Mouse (Mus musculus) cerebellum, adult 2 months (tissue): Measurements from ENCODE around the gene Trank1.

Source experiments
- CTCF ChIP-seq: fragments of 200-500 bp; IDR thresholded peaks from 2 replicates; pipeline ENCODE4 v1.5.1; 2011; ENCODE audit warnings: low read depth, mild to moderate bottlenecking, control low read depth, low read length, moderate library complexity, borderline replicate concordance; ENCODE audit not compliant: insufficient read depth
- POLR2A ChIP-seq: fragments of 200-500 bp; IDR thresholded peaks from 2 replicates; pipeline ENCODE4 v1.6.1; 2011; ENCODE audit warnings: low read length, control low read depth, borderline replicate concordance; ENCODE audit not compliant: insufficient read depth

- no peak for TF ChIP-seq POLR2A
- no peak for TF ChIP-seq CTCF
Observed at GRCm38 (mm10) chr9:111363656-111364055, 52.1 kb downstream of the Trank1 start.
